Mouse (Mus musculus) C2C12 (cell line): Measurements from ENCODE around the gene Cpt2.

Experiments
- CEBPB ChIP-seq: IDR thresholded peaks from one replicate; pipeline ENCODE4 v1.6.1; 2011; ENCODE audit warnings: low read depth, mild to moderate bottlenecking, control low read depth, moderate library complexity
- CTCF ChIP-seq: IDR thresholded peaks from one replicate; pipeline ENCODE4 v1.5.1; 2011; ENCODE audit not compliant: control insufficient read depth, insufficient read depth, insufficient read length
- MYOD1 ChIP-seq: IDR thresholded peaks from one replicate; pipeline ENCODE4 v1.6.1; 2011; ENCODE audit warnings: low read depth; ENCODE audit not compliant: control insufficient read depth, insufficient read length

- TF ChIP-seq CTCF = no peak
- no peak for TF ChIP-seq CEBPB
- TF ChIP-seq MYOD1 = no peak
Measured at GRCm38 (mm10) chr4:107955691-107956090, 32.3 kb upstream of the Cpt2 start.
